Mouse (Mus musculus) frontal cortex, postnatal 14 days (tissue): ENCODE measurements at regions not wholly inside any gene's neighbourhood (a gene's known extent, or its start where the extent isn't known, plus 50 kb on each side); places are given as distances from the start of the nearest gene placed in this dataset.

Experiments
- DNase-seq, 2 experiments: peaks; one replicate each; pipeline ENCODE4 v3.0.0; 2022; ENCODE audit warnings: low spot score in 2 of 2

DNA sequence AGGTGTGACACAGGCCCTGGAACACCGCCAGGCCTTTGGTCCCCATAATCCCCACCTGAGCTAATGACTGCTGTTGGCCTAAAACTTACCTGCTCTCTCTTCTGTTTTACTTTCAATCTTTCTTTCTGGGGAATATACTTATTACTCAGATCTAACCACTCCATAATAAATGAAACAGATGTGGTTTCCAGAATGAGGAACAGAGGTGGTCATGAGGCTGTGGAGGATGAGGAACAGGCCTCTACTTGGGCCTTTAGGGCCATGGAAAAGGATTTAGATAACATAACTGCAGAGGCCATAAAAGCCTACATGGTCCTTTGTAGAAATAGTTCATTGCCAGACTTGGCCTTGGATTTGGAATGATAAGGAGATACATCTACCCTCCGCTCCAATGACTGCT, 74.1 kb downstream of the B3gnt5 start:
- DNase-seq: no peak

GRCm38 (mm10) chr16:19834750-19835149, 74.7 kb downstream of the B3gnt5 start:
- no peak for DNase-seq

GRCm38 (mm10) chr16:19839831-19840230, 79.8 kb downstream of the B3gnt5 start:
- DNase-seq: no peak

GRCm38 (mm10) chr16:19842346-19843025, 82.5 kb downstream of the B3gnt5 start:
- DNase-seq: no peak

GRCm38 (mm10) chr16:19843738-19844137, 83.7 kb downstream of the B3gnt5 start:
- no peak for DNase-seq

GRCm38 (mm10) chr16:19848395-19848794, 88.4 kb downstream of the B3gnt5 start:
- DNase-seq: no peak

GRCm38 (mm10) chr16:19865306-19865705, 105.3 kb downstream of the B3gnt5 start:
- DNase-seq: no peak

GRCm38 (mm10) chr16:19865931-19866330, 105.9 kb downstream of the B3gnt5 start:
- DNase-seq: no peak

DNA sequence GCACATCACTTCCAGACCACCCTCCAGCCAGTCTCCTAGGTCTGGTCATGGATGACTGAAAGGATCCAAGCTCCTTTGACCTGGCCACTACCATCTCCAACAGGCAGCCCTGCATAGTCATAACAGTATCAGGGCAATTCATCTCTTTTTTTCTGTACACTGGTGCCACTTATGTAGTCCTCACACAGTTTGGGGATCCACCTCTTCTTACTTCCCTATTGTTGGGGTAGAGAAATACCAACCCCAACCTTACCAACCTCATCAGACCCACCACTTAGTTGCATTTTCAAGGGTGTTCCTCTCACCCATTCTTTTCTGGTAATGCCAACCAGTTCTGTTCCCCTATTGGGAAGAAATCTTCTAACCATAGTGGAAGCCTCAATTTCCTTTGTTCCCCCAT, 109.4 kb downstream of the B3gnt5 start:
- no peak for DNase-seq

DNA sequence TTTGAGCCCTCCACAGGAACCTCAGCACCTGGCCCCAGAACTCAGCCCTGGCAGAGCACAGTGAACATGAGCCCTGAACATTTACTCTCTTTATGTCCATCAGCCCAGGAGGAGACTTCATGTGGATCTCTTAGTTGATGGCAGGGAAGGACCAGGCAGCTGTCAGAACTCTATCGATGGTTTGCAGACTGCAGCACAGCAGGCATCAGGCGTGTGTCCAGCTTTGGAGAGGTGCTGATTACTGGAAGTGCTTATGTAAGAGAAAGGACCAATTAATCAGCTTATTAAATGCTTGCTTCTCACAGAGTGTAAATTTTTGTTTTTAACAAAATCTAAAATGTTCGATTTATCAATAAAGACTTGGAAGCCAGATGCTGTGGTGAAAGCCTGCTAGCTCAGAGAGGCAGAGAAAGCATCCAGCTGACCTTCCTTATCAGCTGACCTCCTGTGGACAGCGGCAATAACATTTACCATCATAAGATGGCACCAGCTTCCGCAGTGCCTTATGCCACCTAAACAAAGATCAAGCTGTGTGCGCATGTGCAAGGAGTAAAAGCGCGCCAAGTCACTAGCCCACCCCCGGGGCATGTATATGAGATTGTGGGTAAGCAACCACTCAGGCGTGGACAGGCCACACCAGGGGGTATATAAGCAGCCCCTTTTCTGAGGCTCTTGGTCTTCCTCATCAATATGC, 105.8 kb downstream of the Klhl6 start:
- no peak for DNase-seq

- peak in 1 of 2 experiments; percentile 5 for DNase-seq
Observed at GRCm38 (mm10) chr16:19882961-19883360, 99.9 kb downstream of the Klhl6 start.

DNA sequence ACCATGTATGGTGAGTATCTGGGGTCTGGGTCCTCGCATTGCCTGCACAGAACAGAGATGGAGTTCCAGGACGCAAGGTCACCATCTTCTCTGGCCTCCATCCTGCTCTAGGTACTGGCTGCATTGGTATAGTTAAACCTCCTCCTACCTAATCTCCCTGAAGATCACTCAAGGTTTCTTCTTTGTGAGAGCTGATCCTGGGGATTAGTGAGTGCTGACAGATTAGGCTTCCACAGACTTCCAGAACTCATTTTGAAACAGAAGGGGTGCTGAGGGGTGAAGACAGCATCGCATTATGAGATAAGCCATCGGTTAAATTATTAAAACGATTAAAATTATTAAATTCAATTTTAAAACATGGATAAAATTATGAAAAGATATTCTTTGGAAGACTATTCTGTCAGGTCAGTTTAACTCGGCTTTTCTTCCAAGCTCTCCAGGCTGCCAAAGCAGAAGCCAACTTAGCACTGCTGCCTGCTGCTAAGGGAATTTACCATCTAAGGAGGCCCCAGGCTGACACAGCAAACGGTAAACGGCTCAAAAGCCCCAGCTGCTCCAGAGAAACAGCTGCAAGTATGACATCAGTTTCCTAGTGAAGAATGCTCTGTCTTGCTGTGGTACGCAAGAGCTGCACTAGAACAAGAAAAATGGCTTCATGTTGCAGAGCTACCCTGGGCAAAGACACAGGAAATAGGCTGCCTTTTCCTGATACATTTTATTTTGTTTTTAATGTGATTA, 98.9 kb downstream of the Klhl6 start:
- no peak for DNase-seq

DNA sequence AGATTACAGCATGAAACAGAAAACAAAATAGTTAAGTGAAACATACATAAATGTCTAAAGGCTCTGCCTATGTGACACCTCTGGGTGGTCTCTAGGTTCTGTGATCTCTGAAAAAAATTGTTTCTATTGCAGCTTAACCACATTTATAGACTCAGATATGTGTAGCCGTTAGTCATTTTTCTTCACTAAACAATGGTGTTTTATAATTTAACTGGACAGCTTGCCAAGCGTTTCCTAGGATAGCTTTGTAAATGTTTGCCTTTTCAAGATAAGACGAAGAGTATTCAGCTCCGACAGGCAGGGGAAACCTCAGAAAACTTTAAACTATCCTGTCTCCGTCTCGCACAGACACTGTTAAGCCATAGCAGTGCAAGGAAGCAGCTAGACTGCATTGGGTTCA, 98.3 kb downstream of the Klhl6 start:
- no peak for DNase-seq

- DNase-seq: no peak
Observed at GRCm38 (mm10) chr16:19886596-19886995, 96.2 kb downstream of the Klhl6 start.

- DNase-seq: no peak
Observed at GRCm38 (mm10) chr16:19889576-19889975, 93.3 kb downstream of the Klhl6 start.

DNA sequence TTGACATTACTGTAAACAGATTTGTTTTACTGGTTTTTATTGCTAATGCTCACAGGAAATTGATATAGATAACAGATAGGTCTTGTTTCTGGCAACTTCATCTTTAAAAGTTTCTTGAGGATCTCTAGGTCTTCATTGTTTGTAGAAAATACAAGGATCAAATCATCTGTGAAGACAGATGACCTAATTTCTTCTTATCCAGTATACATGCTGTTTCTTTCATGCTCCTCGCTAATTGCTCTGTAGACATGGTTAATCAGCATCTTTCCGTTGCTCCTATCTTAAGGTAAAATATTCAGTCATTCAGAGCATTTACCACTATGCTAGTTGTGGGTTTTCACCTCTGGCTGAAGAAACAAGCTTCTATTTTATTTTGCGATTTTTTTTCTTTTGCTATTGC, 91.4 kb downstream of the Klhl6 start:
- no peak for DNase-seq

- no peak for DNase-seq
Observed at GRCm38 (mm10) chr16:19894435-19894994, 88.3 kb downstream of the Klhl6 start.
